Mouse (Mus musculus) heart, adult 2 months (tissue): Measurements from ENCODE around the gene Patz1.

Source experiments
- CTCF ChIP-seq: fragments of 200-600 bp; IDR thresholded peaks from 2 replicates; pipeline ENCODE4 v1.8.1; 2022; ENCODE audit warnings: antibody characterized with exemption, mild to moderate bottlenecking, moderate library complexity
- EP300 ChIP-seq: fragments of 200-500 bp; IDR thresholded peaks from 2 replicates; pipeline ENCODE4 v1.6.1; 2011; ENCODE audit warnings: low read depth, low read length, control low read depth; ENCODE audit not compliant: insufficient read depth
- POLR2A ChIP-seq: fragments of 200-500 bp; IDR thresholded peaks from 2 replicates; pipeline ENCODE4 v1.6.1; 2011; ENCODE audit warnings: mild to moderate bottlenecking, low read depth, low read length, control low read depth; ENCODE audit not compliant: insufficient read depth

DNA sequence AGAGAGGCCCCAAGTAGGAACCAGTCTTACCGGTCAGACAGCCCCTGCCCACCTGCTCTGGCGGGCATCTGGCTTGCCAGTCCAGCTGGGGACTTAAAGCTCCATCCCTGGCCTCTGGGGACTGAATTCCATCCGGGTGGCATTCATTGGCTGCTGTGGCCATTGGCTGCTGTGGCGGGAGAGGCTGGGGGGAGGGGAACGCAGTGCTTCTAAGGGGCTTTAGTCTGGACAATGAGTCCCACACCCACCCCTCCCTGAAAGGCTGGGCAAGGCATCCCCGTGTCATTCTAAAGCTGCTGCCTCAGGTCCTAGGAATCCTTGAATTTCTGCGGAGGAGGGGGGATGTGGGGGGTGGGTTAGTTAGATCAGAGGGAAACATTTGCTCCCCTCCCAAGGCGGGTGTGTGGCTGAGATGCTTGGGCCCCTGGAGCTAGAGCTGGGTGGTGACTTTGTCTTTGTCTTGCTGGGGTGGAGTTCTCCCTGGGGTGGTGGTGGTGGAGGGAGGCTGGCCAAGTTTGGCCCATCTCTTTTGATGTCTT, 4.1 kb downstream of the Patz1 start:
- no peak for TF ChIP-seq CTCF
- no peak for TF ChIP-seq POLR2A
- no peak for TF ChIP-seq EP300
